Mouse (Mus musculus): ENCODE measurements at regions not wholly inside any gene's neighbourhood (a gene's known extent, or its start where the extent isn't known, plus 50 kb on each side); places are given as distances from the start of the nearest gene placed in this dataset.

DNA sequence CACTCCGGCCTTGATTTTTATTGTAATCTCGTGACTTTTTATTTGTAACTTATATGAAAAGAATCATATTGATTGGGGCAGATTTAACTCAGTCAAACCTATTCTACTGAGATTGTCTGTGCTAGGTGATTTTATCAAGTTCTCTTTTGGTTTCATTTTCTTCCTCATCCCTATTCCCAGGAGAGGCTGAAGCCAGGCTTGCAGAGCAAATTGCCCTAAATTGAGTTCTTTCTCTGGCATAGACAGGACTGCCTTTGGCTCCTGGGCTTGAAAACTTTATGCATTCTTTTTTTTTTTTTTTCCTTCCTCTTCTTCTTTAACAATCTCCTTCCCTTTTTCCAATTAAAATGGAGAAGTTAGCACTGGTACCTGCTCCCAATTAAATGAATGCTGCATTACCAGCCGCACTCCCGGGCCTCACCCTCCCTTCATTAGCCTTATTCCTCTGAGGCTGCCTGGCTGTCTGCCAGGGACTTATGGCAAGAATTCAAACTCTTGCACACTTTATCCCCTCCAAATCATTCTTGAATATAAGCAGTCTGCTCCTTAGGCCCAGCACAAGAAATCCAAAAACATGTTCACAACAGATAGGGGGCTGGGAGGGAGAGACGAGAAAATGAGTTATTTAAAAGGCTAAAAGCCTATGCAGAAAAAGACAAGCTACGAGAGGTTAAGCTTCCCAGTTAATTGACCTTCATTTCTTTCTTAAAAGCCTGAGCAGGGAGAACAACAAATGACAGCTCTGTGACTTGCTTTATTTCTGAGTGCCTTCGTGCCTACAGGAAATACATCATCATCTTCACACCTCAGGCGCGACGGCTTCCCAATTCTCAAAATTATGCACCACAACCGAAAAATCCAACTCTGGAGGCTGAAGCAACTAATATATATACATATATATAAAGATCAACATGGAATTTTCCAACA lies 476.8 kb upstream of the Mms22l start:
- DNase-seq: peak; percentile 5
